Mouse (Mus musculus) spleen, postnatal 4 days (tissue): Measurements from ENCODE around the gene B3gntl1.

Source experiments
- DNase-seq, 2 experiments: peaks; one replicate each; pipeline ENCODE4 v3.0.0; 2022; ENCODE audit warnings: low spot score in 2 of 2

Gene B3gntl1

GRCm38 (mm10) chr11:121672990-121673572, at the start of gene B3gntl1:
Gene B3gntl1 (minus strand): TSS chr11:121673153.
- peak; percentile 98 to 99 for DNase-seq

- DNase-seq, result no peak
These were observed 49.5 kb upstream of the B3gntl1 start for GRCm38 (mm10) chr11:121722434-121722833.

GRCm38 (mm10) chr11:121720752-121721151, 47.8 kb upstream of the B3gntl1 start:
- no peak for DNase-seq

- no peak for DNase-seq
These were observed 44.8 kb upstream of the B3gntl1 start for GRCm38 (mm10) chr11:121717724-121718123.

- no peak for DNase-seq
These were observed 42.0 kb upstream of the B3gntl1 start for GRCm38 (mm10) chr11:121714745-121715485.

GRCm38 (mm10) chr11:121713569-121713968, 40.6 kb upstream of the B3gntl1 start:
- no peak for DNase-seq

GRCm38 (mm10) chr11:121712987-121713386, 40.0 kb upstream of the B3gntl1 start:
- no peak for DNase-seq

GRCm38 (mm10) chr11:121710245-121710644, 37.3 kb upstream of the B3gntl1 start:
- DNase-seq, result no peak

- no peak for DNase-seq
These were observed 36.3 kb upstream of the B3gntl1 start for GRCm38 (mm10) chr11:121709278-121709677.

- DNase-seq, result no peak
These were observed 33.6 kb upstream of the B3gntl1 start for GRCm38 (mm10) chr11:121706521-121707005.

- no peak for DNase-seq
These were observed 30.8 kb upstream of the B3gntl1 start for GRCm38 (mm10) chr11:121703619-121704215.

- DNase-seq, result peak in 1 of 2 experiments; percentile 71
These were observed 30.1 kb upstream of the B3gntl1 start for GRCm38 (mm10) chr11:121702895-121703618.

GRCm38 (mm10) chr11:121702111-121702894, 29.4 kb upstream of the B3gntl1 start:
- DNase-seq, result peak; percentile 81 to 89

- DNase-seq, result no peak
These were observed 28.3 kb upstream of the B3gntl1 start, which contains the start of gene Metrnl for GRCm38 (mm10) chr11:121701244-121701643. Gene Metrnl (plus strand): TSS chr11:121701544.

GRCm38 (mm10) chr11:121698381-121698955, 25.5 kb upstream of the B3gntl1 start:
- DNase-seq, result no peak

- DNase-seq, result no peak
These were observed 24.3 kb upstream of the B3gntl1 start for GRCm38 (mm10) chr11:121697271-121697670.

- DNase-seq, result no peak
These were observed 22.5 kb upstream of the B3gntl1 start for GRCm38 (mm10) chr11:121695304-121696064.

- no peak for DNase-seq
These were observed 15.1 kb upstream of the B3gntl1 start for GRCm38 (mm10) chr11:121688024-121688423.

- no peak for DNase-seq
These were observed 13.7 kb upstream of the B3gntl1 start for GRCm38 (mm10) chr11:121686674-121687073.

- no peak for DNase-seq
These were observed 13.1 kb upstream of the B3gntl1 start for GRCm38 (mm10) chr11:121686091-121686490.
